Mouse (Mus musculus): ENCODE measurements at regions not wholly inside any gene's neighbourhood (a gene's known extent, or its start where the extent isn't known, plus 50 kb on each side); places are given as distances from the start of the nearest gene placed in this dataset.

- Histone ChIP-seq H3K27ac (ENCODE audit: insufficient read depth, low read length) (no peak overlapping the region), H3K4me1 (ENCODE audit: control insufficient read depth, insufficient read depth, low read length) (peaks cover 15% of the 10 kb centered on the region), H3K4me3 (replicated peaks; ENCODE audit: insufficient read depth, low read depth, low read length) (no peak overlapping the region), H3K27me3 (ENCODE audit: control insufficient read depth, insufficient read depth, low read length) (no peaks in the 10 kb centered on the region)
- TF ChIP-seq CTCF (IDR thresholded peaks at IDR 0.05; ENCODE audit: borderline replicate concordance, insufficient read depth, low read depth, low read length) (no peak), POLR2A (IDR thresholded peaks at IDR 0.05; ENCODE audit: borderline replicate concordance, insufficient read depth, low read length) (no peak)
- no peak for DNase-seq
- 94% methylated on average over 9 of the region's 9 CpGs for WGBS
These were observed 234.7 kb upstream of the Hes1 start for GRCm38 (mm10) chr16:29829457-29829856.

GRCm38 (mm10) chr16:29830101-29830500, 234.1 kb upstream of the Hes1 start:
- TF ChIP-seq POLR2A (IDR thresholded peaks at IDR 0.05; ENCODE audit: borderline replicate concordance, insufficient read depth, low read length) (no peak), CTCF (IDR thresholded peaks at IDR 0.05; ENCODE audit: borderline replicate concordance, insufficient read depth, low read depth, low read length) (no peak)

GRCm38 (mm10) chr16:29833298-29833697, 230.9 kb upstream of the Hes1 start:
- TF ChIP-seq CTCF (IDR thresholded peaks at IDR 0.05; ENCODE audit: borderline replicate concordance, insufficient read depth, low read depth, low read length): no peak
- TF ChIP-seq POLR2A (IDR thresholded peaks at IDR 0.05; ENCODE audit: borderline replicate concordance, insufficient read depth, low read length): no peak
- 95% methylated on average over 11 of the region's 11 CpGs for WGBS
- peaks cover 4% of the 10 kb centered on the region for H3K4me1 ChIP-seq (ENCODE audit: control insufficient read depth, insufficient read depth, low read length)
- no peak overlapping the region for H3K4me3 ChIP-seq (replicated peaks; ENCODE audit: insufficient read depth, low read depth, low read length)
- H3K27me3 ChIP-seq (ENCODE audit: control insufficient read depth, insufficient read depth, low read length): no peaks in the 10 kb centered on the region; the same call in 1 of the 2 replicates
- H3K27ac ChIP-seq (ENCODE audit: insufficient read depth, low read length): no peak overlapping the region
- no peak for DNase-seq

More at GRCm38 (mm10) chr16:29830101-29830500, 234.1 kb upstream of the Hes1 start:
- peaks cover 15% of the 10 kb centered on the region for H3K4me1 ChIP-seq (ENCODE audit: control insufficient read depth, insufficient read depth, low read length)
- H3K27me3 ChIP-seq (ENCODE audit: control insufficient read depth, insufficient read depth, low read length): no peaks in the 10 kb centered on the region
- no peak overlapping the region for H3K27ac ChIP-seq (ENCODE audit: insufficient read depth, low read length)
- no peak overlapping the region for H3K4me3 ChIP-seq (replicated peaks; ENCODE audit: insufficient read depth, low read depth, low read length)
- peak; percentile 57 to 74 for DNase-seq

- no peak overlapping the region for H3K27ac ChIP-seq (ENCODE audit: insufficient read depth, low read length)
- H3K4me3 ChIP-seq (replicated peaks; ENCODE audit: insufficient read depth, low read depth, low read length): no peak overlapping the region
- H3K27me3 ChIP-seq (ENCODE audit: control insufficient read depth, insufficient read depth, low read length): no peaks in the 10 kb centered on the region; the same call in 1 of the 2 replicates
- TF ChIP-seq CTCF (IDR thresholded peaks at IDR 0.05; ENCODE audit: borderline replicate concordance, insufficient read depth, low read depth, low read length) (no peak), POLR2A (IDR thresholded peaks at IDR 0.05; ENCODE audit: borderline replicate concordance, insufficient read depth, low read length) (no peak)
- DNase-seq: no peak
- WGBS: 95% methylated on average over 6 of the region's 6 CpGs
- H3K4me1 ChIP-seq (ENCODE audit: control insufficient read depth, insufficient read depth, low read length): peaks cover 4% of the 10 kb centered on the region
These were observed 230.3 kb upstream of the Hes1 start for GRCm38 (mm10) chr16:29833875-29834274.

- no peak overlapping the region for H3K4me3 ChIP-seq (replicated peaks; ENCODE audit: insufficient read depth, low read depth, low read length)
- no peak overlapping the region for H3K27ac ChIP-seq (ENCODE audit: insufficient read depth, low read length)
- WGBS: 93% methylated on average over 6 of the region's 6 CpGs
- no peaks in the 10 kb centered on the region; the same call in 1 of the 2 replicates for H3K27me3 ChIP-seq (ENCODE audit: control insufficient read depth, insufficient read depth, low read length)
- TF ChIP-seq POLR2A (IDR thresholded peaks at IDR 0.05; ENCODE audit: borderline replicate concordance, insufficient read depth, low read length): no peak
- no peak for TF ChIP-seq CTCF (IDR thresholded peaks at IDR 0.05; ENCODE audit: borderline replicate concordance, insufficient read depth, low read depth, low read length)
- DNase-seq: no peak
- peaks cover 4% of the 10 kb centered on the region for H3K4me1 ChIP-seq (ENCODE audit: control insufficient read depth, insufficient read depth, low read length)
These were observed 229.5 kb upstream of the Hes1 start for GRCm38 (mm10) chr16:29834669-29835068.

GRCm38 (mm10) chr16:29837025-29837629, 227.1 kb upstream of the Hes1 start:
- 13% methylated on average over 14 of the region's 14 CpGs for WGBS
- TF ChIP-seq CTCF (IDR thresholded peaks at IDR 0.05; ENCODE audit: borderline replicate concordance, insufficient read depth, low read depth, low read length) (no peak), POLR2A (IDR thresholded peaks at IDR 0.05; ENCODE audit: borderline replicate concordance, insufficient read depth, low read length) (no peak)
- H3K27ac ChIP-seq (ENCODE audit: insufficient read depth, low read length): no peak overlapping the region

GRCm38 (mm10) chr16:29837874-29838273, 226.3 kb upstream of the Hes1 start:
- no peak for DNase-seq
- TF ChIP-seq CTCF (IDR thresholded peaks at IDR 0.05; ENCODE audit: borderline replicate concordance, insufficient read depth, low read depth, low read length) (no peak), POLR2A (IDR thresholded peaks at IDR 0.05; ENCODE audit: borderline replicate concordance, insufficient read depth, low read length) (no peak)
- H3K27me3 ChIP-seq (ENCODE audit: control insufficient read depth, insufficient read depth, low read length): no peaks in the 10 kb centered on the region; the same call in 1 of the 2 replicates
- no peaks in the 10 kb centered on the region for H3K4me1 ChIP-seq (ENCODE audit: control insufficient read depth, insufficient read depth, low read length)
- no peak overlapping the region for H3K27ac ChIP-seq (ENCODE audit: insufficient read depth, low read length)
- H3K4me3 ChIP-seq (replicated peaks; ENCODE audit: insufficient read depth, low read depth, low read length): no peak overlapping the region
- WGBS: 82% methylated on average over 5 of the region's 5 CpGs

More at GRCm38 (mm10) chr16:29837025-29837629, 227.1 kb upstream of the Hes1 start:
- H3K4me1 ChIP-seq (ENCODE audit: control insufficient read depth, insufficient read depth, low read length): no peaks in the 10 kb centered on the region
- no peaks in the 10 kb centered on the region; the same call in 1 of the 2 replicates for H3K27me3 ChIP-seq (ENCODE audit: control insufficient read depth, insufficient read depth, low read length)
- no peak overlapping the region for H3K4me3 ChIP-seq (replicated peaks; ENCODE audit: insufficient read depth, low read depth, low read length)
- no peak for DNase-seq

- H3K27me3 ChIP-seq (ENCODE audit: control insufficient read depth, insufficient read depth, low read length): no peaks in the 10 kb centered on the region; the same call in 1 of the 2 replicates
- peak; percentile 27 to 43 for DNase-seq
- peak overlapping the region; percentile 11 for H3K4me3 ChIP-seq (replicated peaks; ENCODE audit: insufficient read depth, low read depth, low read length)
- H3K4me1 ChIP-seq (ENCODE audit: control insufficient read depth, insufficient read depth, low read length): no peaks in the 10 kb centered on the region
- H3K27ac ChIP-seq (ENCODE audit: insufficient read depth, low read length): no peak overlapping the region
- TF ChIP-seq POLR2A (IDR thresholded peaks at IDR 0.05; ENCODE audit: borderline replicate concordance, insufficient read depth, low read length) (no peak), CTCF (IDR thresholded peaks at IDR 0.05; ENCODE audit: borderline replicate concordance, insufficient read depth, low read depth, low read length) (no peak)
- WGBS: 11% methylated on average over 28 of the region's 28 CpGs
These were observed 225.1 kb upstream of the Hes1 start for GRCm38 (mm10) chr16:29838981-29839661.

Data from cerebellum, adult 2 months (tissue).